Mouse (Mus musculus): Measurements from ENCODE around the gene Gckr. TPM values are rescaled to one million over a fixed set of nuclear protein-coding genes. Genes with fewer than 3 reads are reported as not detected.

Gckr gene
- polyA plus RNA-seq, 2 experiments: 0.36 to 0.47 TPM

DNA sequence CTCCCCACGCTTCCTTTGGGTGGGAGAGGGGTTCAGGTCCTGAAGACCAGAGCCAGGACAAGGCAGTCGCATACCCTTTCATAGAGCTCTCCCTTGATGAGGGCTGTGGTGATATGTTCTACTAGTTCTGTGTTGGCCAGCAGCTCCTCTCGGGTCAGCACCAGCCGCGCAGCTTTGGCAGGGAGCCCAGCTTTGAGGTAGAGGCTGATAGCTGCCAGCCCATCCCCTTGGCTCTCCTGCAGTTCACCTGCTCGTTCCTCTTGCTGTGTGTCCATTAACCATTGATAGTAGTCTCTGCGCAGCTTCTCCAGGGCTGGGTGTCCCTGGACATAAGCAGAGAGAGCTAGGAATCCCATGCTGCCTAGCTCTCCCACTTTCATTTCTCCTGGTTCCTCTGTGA lies 31.1 kb upstream of the Gckr start:
- Histone ChIP-seq H3K27ac (replicated peaks; ENCODE audit: low read depth, low read length) (no peak overlapping the region), H3K9me3 (ENCODE audit: control insufficient read depth, low read length) (no peaks in the 10 kb centered on the region), H3K4me3 (replicated peaks; ENCODE audit: low read length) (no peak overlapping the region), H3K4me1 (ENCODE audit: control insufficient read depth, insufficient read depth, low read length) (no peaks in the 10 kb centered on the region), H3K4me2 (replicated peaks; ENCODE audit: low read depth, low read length, severe bottlenecking) (no peak overlapping the region), H3K27me3 (ENCODE audit: control insufficient read depth, insufficient read depth, low read length) (no peaks in the 10 kb centered on the region), H3K36me3 (ENCODE audit: control insufficient read depth, insufficient read depth, low read length) (peaks cover 91% of the 10 kb centered on the region), H3K9ac (ENCODE audit: low read depth, low read length, severe bottlenecking) (no peak overlapping the region)
- TF ChIP-seq POLR2A (IDR thresholded peaks at IDR 0.05; ENCODE audit: borderline replicate concordance, extremely low read depth, insufficient read depth, insufficient read length): no peak
- no peak for ATAC-seq (ENCODE audit: low FRiP score, low read depth)
- WGBS: 87% methylated on average over 7 of the region's 7 CpGs
- no peak for DNase-seq (ENCODE audit: low spot score)

DNA sequence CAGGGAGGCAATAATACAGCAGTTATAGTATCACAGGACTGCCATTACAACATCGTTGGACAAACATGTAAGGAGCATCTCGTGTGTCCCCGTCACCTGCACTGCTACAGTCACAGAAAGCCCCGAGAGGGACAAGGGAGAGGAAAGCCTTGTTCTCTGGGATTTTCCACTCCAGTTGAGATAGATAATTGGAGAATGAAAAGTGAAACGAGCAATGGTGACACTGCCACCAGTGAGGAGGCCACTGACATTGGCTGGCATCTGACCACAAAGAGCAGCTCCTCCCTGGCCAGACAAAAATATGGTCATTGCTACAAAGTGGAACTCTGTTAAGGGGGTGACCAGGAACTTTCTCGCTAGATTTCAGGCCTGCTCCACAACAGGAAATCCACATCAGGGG lies 29.6 kb upstream of the Gckr start:
- no peak overlapping the region for H3K27ac ChIP-seq (replicated peaks; ENCODE audit: low read depth, low read length)
- no peaks in the 10 kb centered on the region for H3K4me1 ChIP-seq (ENCODE audit: control insufficient read depth, insufficient read depth, low read length)
- 87% methylated on average over 6 of the region's 6 CpGs for WGBS
- no peak for ATAC-seq (ENCODE audit: low FRiP score, low read depth)
- no peak for DNase-seq (ENCODE audit: low spot score)
- H3K4me3 ChIP-seq (replicated peaks; ENCODE audit: low read length): no peak overlapping the region
- H3K27me3 ChIP-seq (ENCODE audit: control insufficient read depth, insufficient read depth, low read length): no peaks in the 10 kb centered on the region
- H3K4me2 ChIP-seq (replicated peaks; ENCODE audit: low read depth, low read length, severe bottlenecking): no peak overlapping the region
- no peak overlapping the region for H3K9ac ChIP-seq (ENCODE audit: low read depth, low read length, severe bottlenecking)
- no peaks in the 10 kb centered on the region for H3K9me3 ChIP-seq (ENCODE audit: control insufficient read depth, low read length)
- TF ChIP-seq POLR2A (IDR thresholded peaks at IDR 0.05; ENCODE audit: borderline replicate concordance, extremely low read depth, insufficient read depth, insufficient read length): no peak
- peaks cover 88% of the 10 kb centered on the region for H3K36me3 ChIP-seq (ENCODE audit: control insufficient read depth, insufficient read depth, low read length)

DNA sequence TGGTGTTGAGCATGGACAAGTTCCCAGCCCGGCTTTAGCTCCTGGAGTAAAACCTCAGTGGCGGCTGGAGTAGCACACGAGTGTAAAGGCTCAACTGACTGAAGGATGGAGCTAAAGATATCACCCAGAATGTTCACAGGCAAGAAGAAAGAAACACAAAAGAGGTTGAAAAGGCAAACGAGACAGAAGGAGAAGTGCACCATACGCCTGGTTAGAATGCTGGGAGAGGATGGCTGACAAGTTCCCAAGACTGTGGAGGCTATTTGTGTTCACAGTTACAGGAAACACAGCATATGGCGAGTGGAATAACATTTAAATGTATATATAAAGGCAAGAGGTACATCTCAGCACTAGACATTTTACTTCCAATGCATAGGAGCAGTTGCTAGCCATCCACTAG lies 24.2 kb upstream of the Gckr start:
- WGBS: 86% methylated on average over 6 of the region's 6 CpGs
- no peak for ATAC-seq (ENCODE audit: low FRiP score, low read depth)

DNA sequence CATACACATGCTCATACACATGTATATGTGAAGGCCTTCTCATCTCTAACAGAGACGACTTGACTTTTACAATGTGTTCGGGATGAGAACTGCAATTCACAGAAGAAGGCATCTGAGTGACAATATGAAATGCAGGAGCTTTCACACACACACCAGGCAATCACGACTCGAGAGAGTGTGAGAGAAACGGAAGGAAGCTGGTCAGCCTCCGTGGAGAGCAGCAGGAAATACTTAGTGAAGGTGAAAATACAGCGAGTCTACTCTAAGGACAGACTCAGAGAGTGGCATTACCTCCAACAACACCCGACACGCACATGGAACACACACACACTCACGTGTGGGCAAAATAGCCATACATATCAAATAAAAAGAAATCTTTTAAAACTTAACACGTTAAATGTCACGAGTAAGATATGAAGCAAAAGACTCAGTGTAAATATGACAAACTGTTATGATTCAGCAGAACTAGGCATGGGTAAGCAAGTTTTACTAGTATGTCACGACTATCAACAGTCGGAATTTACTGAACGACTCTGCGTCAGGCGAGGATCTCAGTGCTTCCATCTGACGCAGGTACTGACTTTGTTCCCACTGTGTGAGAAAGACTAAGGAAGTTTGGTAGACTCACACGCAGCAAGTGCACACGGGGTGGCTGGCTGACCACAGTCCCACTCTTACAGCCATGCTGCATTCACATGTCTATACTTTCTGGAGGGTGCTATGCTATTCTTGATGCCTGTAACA lies 17.8 kb upstream of the Gckr start:
- Histone ChIP-seq H3K4me1 (ENCODE audit: control insufficient read depth, insufficient read depth, low read length) (no peaks in the 10 kb centered on the region), H3K9ac (ENCODE audit: low read depth, low read length, severe bottlenecking) (no peak overlapping the region), H3K27ac (replicated peaks; ENCODE audit: low read depth, low read length) (no peak overlapping the region), H3K36me3 (ENCODE audit: control insufficient read depth, insufficient read depth, low read length) (peaks cover 88% of the 10 kb centered on the region), H3K9me3 (ENCODE audit: control insufficient read depth, low read length) (no peaks in the 10 kb centered on the region), H3K4me2 (replicated peaks; ENCODE audit: low read depth, low read length, severe bottlenecking) (no peak overlapping the region), H3K27me3 (ENCODE audit: control insufficient read depth, insufficient read depth, low read length) (no peaks in the 10 kb centered on the region), H3K4me3 (replicated peaks; ENCODE audit: low read length) (no peak overlapping the region)
- no peak for TF ChIP-seq POLR2A (IDR thresholded peaks at IDR 0.05; ENCODE audit: borderline replicate concordance, extremely low read depth, insufficient read depth, insufficient read length)
- no peak for ATAC-seq (ENCODE audit: low FRiP score, low read depth)
- no peak for DNase-seq (ENCODE audit: low spot score)
- 86% methylated on average over 20 of the region's 20 CpGs for WGBS

More for the DNA sequence above, 24.2 kb upstream of the Gckr start:
- Histone ChIP-seq H3K4me1 (ENCODE audit: control insufficient read depth, insufficient read depth, low read length) (no peaks in the 10 kb centered on the region), H3K9me3 (ENCODE audit: control insufficient read depth, low read length) (no peaks in the 10 kb centered on the region), H3K27ac (replicated peaks; ENCODE audit: low read depth, low read length) (no peak overlapping the region), H3K9ac (ENCODE audit: low read depth, low read length, severe bottlenecking) (no peak overlapping the region), H3K4me2 (replicated peaks; ENCODE audit: low read depth, low read length, severe bottlenecking) (no peak overlapping the region), H3K27me3 (ENCODE audit: control insufficient read depth, insufficient read depth, low read length) (no peaks in the 10 kb centered on the region), H3K36me3 (ENCODE audit: control insufficient read depth, insufficient read depth, low read length) (peaks cover 78% of the 10 kb centered on the region), H3K4me3 (replicated peaks; ENCODE audit: low read length) (no peak overlapping the region)
- DNase-seq (ENCODE audit: low spot score): no peak
- TF ChIP-seq POLR2A (IDR thresholded peaks at IDR 0.05; ENCODE audit: borderline replicate concordance, extremely low read depth, insufficient read depth, insufficient read length): no peak

DNA sequence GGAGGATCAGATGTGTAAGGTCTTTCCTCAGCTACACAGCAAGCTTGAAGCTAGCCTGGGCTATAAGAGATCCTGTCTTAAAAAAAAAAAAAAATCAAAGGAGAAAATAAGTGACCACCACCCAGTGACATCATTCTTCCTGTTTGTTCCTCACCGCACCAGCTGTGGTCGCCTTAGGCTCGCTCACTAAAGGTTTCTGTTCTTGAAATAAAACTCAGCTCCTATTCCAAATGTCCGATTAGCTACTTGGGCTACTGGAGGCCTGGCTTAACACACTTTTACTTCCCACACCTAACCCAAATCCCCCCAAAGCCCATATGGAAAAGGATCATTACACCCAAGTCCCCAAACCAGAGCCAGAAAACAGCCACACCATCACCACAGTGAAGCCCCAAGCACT lies 9.0 kb upstream of the Gckr start:
- Histone ChIP-seq H3K27ac (replicated peaks; ENCODE audit: low read depth, low read length) (no peak overlapping the region), H3K4me1 (ENCODE audit: control insufficient read depth, insufficient read depth, low read length) (peaks cover 7% of the 10 kb centered on the region; the same call in 1 of the 2 replicates), H3K27me3 (ENCODE audit: control insufficient read depth, insufficient read depth, low read length) (no peaks in the 10 kb centered on the region), H3K4me2 (replicated peaks; ENCODE audit: low read depth, low read length, severe bottlenecking) (no peak overlapping the region), H3K9ac (ENCODE audit: low read depth, low read length, severe bottlenecking) (no peak overlapping the region), H3K4me3 (replicated peaks; ENCODE audit: low read length) (no peak overlapping the region), H3K36me3 (ENCODE audit: control insufficient read depth, insufficient read depth, low read length) (peaks cover 44% of the 10 kb centered on the region), H3K9me3 (ENCODE audit: control insufficient read depth, low read length) (no peaks in the 10 kb centered on the region)
- ATAC-seq (ENCODE audit: low FRiP score, low read depth): no peak
- WGBS: 77% methylated on average over 4 of the region's 4 CpGs
- TF ChIP-seq POLR2A (IDR thresholded peaks at IDR 0.05; ENCODE audit: borderline replicate concordance, extremely low read depth, insufficient read depth, insufficient read length): no peak
- no peak for DNase-seq (ENCODE audit: low spot score)

Data from limb, embryonic 14.5 days (tissue).